Mouse (Mus musculus): ENCODE data around the gene Rhbdl3. TPM values are rescaled to one million over a fixed set of nuclear protein-coding genes. Genes with fewer than 3 reads are reported as not detected.

Gene Rhbdl3
- 4.9 and 5.7 TPM in 2 replicates for polyA plus RNA-seq (2012; rRNA removed)

DNA sequence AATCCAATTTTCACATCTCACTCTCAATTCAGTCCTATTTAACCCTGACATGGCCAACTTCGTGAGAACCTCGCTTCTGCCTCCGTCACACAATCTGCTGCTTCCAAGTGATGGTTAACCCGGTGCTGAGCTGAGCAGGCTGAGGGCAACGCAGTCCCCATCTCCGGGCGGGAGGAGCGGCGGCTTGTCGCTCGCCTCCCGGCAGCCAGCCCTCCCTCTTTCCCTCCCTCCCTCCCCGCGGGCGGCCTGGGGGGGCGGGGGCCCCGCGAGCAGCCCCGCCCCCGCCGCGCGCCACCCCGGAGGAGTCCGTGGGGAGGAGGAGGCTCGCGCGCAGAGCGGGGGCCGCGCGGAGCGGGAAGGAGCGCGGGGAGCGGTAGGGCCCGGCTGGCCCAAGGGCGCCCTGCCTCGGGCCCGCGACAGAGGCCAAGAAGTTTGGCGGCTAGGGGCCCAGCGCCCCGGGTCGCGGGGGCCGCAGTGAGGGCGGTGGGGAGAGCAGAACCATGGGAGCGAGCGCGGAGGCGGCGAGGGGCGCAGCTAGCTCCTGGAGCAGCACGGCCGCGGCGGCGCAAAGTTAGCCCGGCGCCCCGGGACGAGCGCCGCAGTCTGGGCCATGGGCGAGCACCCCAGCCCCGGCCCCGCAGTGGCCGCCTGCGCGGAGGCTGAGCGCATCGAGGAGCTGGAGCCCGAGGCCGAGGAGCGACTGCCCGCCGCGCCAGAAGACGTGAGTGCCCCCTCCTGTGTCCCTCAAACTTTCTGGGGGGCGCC lies at the start of gene Rhbdl3:
Rhbdl3 (plus strand) TSS at position 362 of the 765 bp plus-strand sequence.

DNA sequence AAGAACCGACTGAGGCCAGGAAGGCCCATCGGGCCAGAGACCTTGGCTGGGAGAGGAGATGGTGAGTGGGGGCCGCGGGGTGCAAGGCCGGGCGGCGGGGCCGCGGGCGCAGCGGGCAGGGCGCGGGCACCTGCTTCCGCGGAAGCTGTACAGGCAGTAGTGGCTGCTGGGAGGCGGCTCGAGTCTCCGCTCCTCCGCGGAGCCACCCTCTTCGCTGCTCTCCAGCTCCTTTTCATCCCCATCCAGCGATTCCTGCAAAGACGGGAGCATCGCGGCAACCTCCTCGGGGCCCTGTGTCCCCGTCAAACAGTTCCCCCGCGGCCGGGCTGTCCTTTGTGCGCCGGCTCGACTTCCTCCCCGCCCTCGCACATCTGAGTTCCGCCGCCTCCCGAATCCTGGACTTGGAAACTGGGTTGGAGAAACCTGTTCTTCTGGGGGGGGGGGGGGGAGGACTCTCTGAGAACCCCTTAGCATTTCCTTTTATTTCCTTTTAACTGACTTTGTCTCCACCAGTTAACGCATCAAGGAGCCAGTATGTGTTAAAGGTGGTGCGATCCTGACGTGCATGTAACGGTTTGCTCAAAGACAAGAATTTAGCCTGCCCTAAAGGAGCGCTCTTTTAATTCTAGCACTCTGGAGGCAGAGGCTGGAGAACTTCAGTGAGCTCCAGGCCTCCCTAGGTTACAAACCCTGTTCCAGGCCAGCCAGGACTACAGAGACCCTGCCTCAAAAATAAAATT lies 77.2 kb downstream of the Rhbdl3 start, which contains the start of gene 5730455P16Rik:
5730455P16Rik (minus strand) TSS at position 323 of the 740 bp plus-strand sequence.

DNA sequence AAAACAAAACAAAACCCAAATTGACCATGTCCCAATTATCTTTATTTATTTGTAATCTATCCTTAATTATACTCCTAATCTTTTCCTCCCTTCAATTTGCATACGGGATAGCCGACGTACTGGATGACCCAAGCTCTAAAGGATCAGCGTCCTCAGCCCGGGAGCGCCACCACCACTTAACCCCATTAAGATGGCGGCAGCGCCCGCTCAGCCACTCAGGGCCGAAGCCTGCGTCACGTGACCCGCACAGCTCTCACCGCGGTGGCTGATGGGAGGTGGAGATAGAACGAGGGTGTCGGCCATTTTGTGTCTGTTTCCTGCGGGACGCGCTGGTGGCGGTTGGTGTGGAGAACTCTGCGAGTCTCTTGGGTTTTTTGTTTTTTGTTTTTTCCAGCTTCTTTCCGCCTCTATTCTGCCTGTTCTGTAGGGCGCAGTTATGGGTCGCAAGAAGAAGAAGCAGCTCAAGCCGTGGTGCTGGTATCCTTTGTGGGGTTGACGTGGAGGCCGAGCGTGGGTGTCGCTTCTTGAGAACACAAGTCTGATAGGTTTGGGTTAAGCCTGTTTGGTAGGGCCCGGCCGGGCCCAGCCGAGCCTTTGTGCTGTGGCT lies 82.4 kb downstream of the Rhbdl3 start, which contains the start of gene Zfp207:
Zfp207 (plus strand) TSS at position 261 of the 607 bp plus-strand sequence.

Other genes with a start within 250 kb of the Rhbdl3 start
- 10.5 and 12.1 TPM in 2 replicates for gene Crlf3, start 219.9 kb upstream of the Rhbdl3 start, polyA plus RNA-seq (2012; rRNA removed)
- gene Atad5, start 211.5 kb upstream of the Rhbdl3 start, polyA plus RNA-seq (2012; rRNA removed), result 7.6 and 8.4 TPM in 2 replicates
- gene Tefm, start 158.7 kb upstream of the Rhbdl3 start, polyA plus RNA-seq (2012; rRNA removed), result 12.7 and 14.0 TPM in 2 replicates
- 1.7 and 2.2 TPM in 2 replicates for gene Adap2, start 146.8 kb upstream of the Rhbdl3 start, polyA plus RNA-seq (2012; rRNA removed)
- gene Rnf135, start 117.1 kb upstream of the Rhbdl3 start, polyA plus RNA-seq (2012; rRNA removed), result 1.8 and 2.2 TPM in 2 replicates
- 55.7 and 56.4 TPM in 2 replicates for gene Rhot1, start 91.9 kb upstream of the Rhbdl3 start, polyA plus RNA-seq (2012; rRNA removed)
- 20.1 and 20.2 TPM in 2 replicates for gene 5730455P16Rik, start 77.1 kb downstream of the Rhbdl3 start, polyA plus RNA-seq (2012; rRNA removed)
- 210 and 222 TPM in 2 replicates for gene Zfp207, start 82.4 kb downstream of the Rhbdl3 start, polyA plus RNA-seq (2012; rRNA removed)
- gene Psmd11, start 127.7 kb downstream of the Rhbdl3 start, polyA plus RNA-seq (2012; rRNA removed), result 74.7 and 75.1 TPM in 2 replicates
- 309 and 376 TPM in 2 replicates for gene Cdk5r1, start 176.1 kb downstream of the Rhbdl3 start, polyA plus RNA-seq (2012; rRNA removed)

Measured in central nervous system, embryonic 18 days (tissue).